Mouse (Mus musculus) embryo, embryonic 10.5 days (tissue): Measurements from ENCODE around the gene Cdc42se2.
A peak's percentile ranks its signal among the peaks of the same experiment; 100 is the strongest.

Experiments
- DNase-seq: peaks from one replicate; pipeline ENCODE4 v3.0.0-alpha.2; 2015; ENCODE audit warnings: low spot score

Gene Cdc42se2

DNA sequence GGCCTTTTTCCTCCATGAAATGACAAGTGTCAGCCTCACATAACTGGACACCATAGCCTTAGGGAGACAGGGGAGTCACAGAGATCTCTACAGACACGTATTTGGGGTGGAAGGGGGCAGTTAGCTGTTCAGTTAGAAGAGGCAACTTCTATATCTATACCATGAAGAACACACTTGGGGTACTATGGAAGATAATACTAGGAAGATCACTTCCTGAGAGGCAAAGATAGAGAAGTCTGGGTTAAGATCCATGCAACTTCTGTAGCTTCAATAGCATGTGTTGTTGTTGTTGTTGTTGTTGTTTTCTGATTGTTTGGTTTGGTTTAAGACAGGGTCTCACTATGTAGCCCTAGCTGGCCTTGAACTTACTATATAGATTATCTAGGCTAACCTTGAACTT, 5.7 kb upstream of the Cdc42se2 start:
- no peak for DNase-seq

DNA sequence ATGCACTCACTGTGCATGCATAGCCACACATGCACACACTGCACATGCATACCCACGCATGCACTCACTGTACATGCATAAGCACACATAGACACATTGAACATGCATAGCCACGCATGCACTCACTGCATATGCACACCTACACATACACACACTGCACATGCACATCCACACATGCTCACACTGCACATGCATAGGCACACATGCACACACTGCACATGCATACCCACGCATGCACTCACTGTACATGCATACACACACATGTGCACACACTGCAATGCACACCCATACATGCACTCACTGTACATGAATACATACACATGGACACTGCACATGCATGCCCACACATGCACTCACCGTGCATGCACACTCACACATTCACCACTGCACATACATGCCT, 4.0 kb upstream of the Cdc42se2 start:
- no peak for DNase-seq

DNA sequence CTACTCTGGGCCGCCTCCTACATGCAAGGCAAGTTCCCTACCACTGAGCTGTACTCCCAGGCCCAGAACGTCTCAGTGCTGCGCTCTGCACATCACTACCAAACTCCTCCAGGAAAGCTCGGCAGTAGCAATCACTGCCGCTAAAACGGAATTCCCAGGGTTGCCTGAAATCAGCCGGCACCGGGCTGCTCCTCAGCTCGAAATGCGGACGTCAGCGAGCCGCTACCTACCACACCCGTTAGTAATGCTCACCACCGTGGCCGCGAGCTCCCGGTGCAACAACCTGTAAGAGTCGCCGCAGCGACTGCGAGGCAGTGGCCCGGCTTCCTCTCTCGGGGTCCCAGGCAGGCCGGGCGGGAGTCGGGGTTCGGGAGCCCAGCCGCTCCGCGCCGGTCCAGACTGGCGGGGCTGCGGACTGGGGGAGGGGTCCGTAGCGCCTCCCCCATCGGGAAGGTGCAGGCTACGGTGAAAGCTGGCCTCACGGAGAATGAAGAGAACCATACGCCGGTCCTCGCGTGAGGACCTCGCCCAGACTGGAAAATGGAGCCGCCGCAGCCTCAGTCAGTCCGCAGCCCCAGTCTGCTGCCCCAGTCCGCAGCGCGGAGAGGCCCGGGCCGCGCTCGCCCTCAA, 502 bp downstream of the Cdc42se2 start:
- peak; percentile 75 for DNase-seq

DNA sequence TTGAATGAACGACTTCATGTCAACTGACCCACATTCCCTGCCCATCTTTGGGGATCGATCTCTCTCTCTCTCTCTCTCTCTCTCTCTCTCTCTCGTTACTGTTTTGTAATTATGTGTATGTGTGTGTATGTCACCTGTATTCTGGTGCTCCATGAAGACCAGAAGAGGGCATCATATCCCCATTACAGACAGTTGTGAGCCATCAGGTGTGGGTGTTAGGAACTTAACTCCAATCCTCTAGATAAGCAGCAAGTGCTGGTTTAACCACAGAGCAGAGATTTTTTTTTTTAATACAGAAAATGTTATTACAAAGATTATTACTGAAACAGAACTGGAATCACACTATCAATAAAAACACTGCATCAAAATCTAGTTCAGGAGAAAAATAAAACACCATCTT, 1.9 kb downstream of the Cdc42se2 start:
- no peak for DNase-seq

DNA sequence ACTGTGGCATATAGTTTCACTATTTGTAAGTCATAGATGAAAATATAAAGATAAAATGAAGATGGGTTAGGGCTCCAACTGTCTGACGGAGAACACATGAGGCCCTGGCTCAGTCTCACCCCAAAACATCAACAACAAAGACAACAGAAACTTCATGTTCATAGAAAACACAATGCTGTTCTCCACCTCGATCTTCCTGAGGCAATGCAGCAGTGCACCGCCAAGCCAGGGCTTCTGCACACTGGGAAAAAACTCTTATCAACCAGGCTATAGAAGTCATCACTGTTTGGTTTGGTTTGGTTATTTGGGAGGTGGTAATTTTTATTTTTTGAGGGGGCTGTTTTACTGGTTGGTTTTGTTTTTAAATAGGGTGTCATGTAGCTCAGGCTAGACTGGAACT, 3.0 kb downstream of the Cdc42se2 start:
- no peak for DNase-seq

DNA sequence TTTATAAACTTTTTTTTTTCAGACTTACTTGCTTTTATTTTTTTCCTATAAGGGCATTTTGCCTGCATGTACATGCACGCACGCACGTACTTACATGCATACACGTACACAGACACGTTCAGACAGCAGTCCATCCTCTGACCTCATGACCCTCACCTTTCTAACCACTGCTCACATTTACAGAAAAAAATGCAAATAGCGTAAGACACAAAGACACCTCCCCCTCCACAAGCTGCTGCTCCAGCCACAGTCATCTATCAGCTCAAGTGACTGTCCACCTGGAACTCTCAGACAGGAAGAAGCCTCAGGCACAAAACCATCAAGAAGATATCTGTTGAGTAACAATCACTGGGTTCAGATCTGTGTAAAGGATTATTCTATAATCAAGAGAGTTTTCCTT, 5.2 kb downstream of the Cdc42se2 start:
- peak; percentile 13 for DNase-seq

DNA sequence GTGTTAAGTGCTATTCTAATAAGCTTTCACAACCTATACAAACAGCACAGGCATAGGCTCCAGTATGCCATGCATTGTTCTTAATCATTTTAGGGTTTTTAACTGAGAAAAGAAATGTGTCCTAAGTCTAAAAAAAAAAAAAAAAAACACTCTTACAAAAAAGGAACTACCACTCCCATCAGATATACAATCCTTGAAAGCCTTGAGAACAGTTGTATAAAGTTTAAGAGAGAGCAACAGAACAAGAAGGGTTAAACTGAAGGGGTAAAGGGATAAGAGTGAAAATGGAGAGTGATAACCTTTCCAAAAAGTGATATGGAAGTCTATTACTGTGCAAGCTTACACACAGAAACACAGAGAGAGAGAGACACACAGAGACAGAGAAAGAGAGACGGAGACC, 7.5 kb downstream of the Cdc42se2 start:
- DNase-seq, result no peak

DNA sequence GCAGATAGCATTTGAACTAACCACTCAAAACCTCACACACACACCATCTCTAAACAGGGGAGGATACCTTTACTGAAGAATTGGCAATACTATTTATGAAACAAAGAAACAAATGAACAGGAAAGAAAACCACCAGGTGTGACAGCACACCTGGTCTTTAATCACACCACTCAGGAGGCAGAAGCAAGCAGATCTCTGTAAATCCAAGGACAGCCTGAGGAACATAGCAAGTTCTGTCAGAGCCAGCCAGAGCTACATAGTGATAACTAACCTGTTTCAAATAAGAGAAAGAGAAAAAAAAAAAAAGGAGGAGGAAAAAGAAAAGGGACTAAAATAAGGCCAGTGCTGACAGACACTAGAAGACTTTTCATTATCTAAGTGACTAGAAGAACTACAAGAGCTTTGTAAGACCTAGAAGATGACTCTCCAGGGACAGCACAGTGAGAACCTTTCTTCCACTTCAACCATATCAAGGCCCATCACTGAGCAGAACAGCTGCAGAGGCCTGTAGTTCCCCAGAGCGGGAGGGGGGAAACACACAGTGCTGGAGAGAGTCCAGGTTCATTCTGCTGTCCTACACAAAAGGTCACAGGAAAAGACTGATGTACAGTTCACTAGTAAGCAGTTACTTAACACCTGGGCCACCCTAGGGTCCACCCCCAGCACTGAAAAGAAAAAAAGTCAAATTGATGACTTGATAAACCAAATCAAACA, 9.2 kb downstream of the Cdc42se2 start:
- DNase-seq, result no peak

DNA sequence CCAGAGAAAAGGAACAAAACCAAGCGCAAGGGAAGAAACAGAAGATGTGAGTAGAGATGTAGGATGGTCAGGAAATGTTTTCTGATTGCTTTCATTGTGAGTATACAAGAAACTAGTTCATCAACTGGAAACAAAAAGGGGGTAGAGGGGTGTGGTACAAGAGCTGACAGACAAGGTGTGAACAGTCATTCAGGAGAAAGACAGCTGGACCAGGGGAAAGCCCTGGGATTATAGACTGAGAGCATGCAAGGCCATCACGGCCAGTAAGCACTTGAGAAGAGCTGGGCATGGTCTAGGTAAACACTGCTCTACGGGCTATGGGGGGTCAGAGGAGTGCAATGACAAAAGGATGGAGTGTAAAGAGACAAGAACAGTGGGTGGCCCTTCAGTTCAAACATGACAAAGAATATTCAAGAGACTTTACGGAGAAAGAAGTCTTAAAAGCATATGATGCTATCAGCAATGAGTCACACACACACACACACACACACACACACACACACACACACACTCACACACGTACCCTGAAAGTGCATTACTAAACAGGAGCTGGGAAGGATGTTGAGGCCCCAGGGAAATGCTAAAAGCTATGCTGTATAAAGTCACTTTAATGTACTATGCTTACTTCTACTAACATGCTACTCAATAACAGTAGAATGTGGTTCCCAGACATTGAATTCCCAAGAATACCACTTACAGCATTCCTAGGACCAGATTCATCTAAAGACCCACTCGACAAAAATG, 9.9 kb downstream of the Cdc42se2 start:
- no peak for DNase-seq

DNA sequence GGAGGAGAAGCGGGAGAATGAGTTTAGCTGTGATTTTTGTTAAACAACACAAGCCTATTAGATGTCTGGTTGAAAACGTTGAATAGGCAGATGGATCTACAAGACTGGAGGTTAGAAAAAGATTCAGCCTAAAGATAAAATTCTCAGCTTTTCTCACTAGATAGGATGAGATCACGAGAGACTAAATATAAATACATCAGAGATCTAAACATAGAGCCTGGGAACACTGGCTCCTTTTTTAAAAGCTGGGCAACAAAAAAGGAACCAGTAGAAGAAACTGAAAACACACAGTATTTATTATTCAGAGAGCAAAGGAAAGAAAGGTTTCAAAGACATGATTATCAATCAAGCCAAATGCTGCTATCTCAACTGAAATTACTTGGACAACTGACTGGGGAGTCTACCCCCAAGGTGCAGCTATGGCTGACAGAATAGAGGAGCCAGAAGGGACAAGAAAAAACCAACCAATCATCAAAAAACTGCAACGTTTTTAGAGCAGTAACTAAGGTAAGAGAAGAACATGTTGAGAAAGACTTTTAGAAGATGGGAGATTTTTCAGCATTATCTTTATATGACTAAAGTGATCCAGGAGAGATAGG, 10.6 kb downstream of the Cdc42se2 start:
- no peak for DNase-seq

DNA sequence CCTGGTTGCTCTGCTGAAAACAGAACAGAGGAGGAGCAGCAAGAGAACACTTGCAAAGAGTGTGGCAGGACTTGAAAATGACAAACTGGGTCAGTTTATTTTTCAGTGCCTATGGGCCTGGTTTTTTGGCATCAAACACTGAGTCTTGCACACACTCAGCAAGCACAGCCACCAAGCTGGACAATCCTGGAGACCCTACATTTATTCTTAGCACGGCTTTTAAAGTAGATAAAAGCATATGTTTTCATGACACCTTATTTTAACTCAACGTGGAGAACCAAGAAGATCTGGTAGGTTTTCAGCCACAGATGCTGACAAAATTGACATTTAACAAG, 11.1 kb downstream of the Cdc42se2 start:
- DNase-seq, result no peak

DNA sequence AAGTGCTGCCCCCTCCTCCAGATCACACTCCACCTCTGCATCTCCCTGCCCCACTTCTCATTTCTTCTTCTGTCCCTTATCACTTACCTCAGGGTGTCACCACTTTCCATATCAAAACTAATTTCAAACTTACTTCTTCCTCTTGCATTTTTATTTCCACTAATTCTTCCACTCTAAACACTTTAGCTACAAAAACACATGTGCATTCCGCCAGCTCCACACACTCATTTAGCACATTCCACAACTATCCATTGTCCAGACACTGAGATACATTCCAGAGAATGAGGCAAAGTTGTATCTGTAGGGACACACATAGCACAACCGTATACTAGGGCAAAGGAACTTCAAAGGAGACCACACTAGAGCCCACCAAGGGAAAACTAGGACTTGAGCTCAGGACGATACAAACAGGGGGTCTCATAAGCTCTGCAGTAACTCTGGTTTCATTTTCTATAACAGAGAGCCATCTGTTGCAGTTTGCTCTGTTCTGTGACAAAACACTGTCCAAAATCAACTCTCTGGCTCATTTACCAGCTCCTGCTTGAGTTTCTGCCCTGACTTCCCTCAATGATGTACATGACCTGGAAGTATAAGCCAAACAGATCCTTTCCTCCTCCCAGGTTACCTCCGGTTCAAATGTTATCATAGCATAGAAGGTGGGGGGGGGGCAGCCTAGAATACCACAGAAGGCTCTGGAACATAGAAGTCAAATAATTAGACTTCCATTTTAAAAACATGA, 11.7 kb downstream of the Cdc42se2 start:
- DNase-seq, result no peak

DNA sequence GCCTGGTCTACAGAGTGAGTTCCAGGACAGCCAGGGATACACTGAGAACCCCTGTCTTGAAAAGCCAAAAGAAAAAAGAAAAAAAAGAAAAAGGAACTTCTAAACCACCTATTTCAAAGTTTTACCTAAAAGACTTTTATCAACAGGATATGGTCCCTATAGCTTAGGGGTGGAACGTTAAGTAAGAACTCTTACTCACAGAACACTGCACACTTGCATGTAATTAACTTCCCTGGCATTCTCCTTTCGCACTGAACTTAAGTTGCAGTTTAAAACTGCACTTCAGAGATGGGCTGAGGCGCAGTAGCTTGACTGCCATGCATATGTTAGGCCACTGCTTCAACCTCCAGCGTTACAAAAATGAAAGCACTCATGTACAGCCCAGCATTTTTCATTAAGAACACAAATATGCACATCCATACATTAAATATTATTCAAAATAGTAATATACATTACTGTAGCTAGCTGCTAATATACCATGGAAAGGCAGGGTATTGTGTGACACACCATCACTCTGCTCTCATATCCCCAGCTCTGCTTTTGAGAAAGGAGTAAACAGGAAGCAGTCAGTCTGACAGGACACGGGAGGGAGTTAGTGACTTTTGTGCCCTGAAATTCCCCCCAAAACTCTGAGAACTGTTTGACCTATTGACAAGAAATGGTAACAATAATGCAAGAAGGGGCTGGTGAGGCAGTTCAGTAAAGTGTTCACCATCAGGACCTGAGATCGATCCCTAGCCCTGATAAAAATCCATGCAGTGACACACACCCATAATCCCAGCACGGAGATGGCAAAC, 13.0 kb downstream of the Cdc42se2 start:
- DNase-seq, result no peak

DNA sequence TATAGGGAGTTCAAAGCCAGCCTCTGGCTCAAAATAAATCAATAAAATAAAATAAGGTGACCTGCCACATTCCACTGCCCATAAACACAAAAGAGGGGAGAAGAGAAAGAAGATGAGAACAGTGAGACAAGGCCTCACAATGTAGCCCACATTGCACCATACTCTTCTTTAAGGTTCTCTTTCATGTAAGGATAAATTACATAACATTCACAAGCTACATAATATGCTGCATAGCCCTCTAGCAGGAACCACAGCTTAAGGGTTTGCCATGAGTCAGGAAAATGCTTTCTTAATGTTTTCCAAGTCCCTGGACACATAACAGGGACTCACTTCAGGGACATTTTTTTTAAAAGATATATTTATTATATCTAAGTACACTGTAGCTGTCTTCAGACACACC, 15.9 kb downstream of the Cdc42se2 start:
- no peak for DNase-seq

DNA sequence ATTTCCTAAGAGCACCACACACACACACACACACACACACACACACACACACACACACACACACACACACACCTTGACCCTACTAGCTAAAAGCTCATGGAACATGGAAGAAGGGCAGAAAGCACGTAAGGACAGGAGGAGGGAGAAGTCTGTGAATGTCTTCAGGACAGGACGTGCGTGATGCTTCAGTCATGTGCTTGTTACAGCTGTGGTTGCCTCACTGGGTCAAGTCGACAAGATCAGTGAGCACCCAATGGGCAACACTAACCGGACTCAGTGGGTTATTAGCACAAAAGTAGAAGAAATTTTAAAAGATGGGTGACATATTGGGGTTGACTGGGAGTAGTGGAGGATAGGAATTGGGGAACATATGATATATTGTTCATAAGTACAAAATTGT, 17.6 kb downstream of the Cdc42se2 start:
- DNase-seq, result no peak

DNA sequence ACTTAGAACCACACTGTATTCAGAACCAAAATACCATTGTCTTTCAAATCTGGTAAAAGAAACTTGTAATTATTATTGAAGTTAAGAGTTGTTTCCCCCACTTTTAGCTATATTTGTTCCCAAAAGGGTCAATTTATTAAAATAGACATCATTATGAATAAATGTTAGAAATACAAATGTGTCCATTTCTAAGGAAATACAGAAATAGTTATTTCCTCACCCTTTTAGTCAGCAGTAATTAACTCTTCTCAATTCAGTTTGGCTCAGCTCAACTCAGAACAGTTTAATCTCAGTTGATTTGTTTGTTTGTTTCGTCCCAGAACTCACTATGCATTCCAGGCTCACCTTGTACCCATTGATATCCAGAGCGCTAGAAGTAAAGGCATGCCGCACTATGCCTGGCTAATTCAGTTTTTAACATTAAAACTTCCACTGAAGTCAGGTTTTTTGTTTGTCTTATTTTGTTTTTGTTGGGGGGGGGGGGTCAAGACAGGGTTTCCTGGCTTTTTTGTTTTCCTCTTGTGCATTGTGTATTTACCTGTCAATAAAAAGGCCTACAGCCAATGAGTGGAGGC, 19.3 kb downstream of the Cdc42se2 start:
- no peak for DNase-seq

DNA sequence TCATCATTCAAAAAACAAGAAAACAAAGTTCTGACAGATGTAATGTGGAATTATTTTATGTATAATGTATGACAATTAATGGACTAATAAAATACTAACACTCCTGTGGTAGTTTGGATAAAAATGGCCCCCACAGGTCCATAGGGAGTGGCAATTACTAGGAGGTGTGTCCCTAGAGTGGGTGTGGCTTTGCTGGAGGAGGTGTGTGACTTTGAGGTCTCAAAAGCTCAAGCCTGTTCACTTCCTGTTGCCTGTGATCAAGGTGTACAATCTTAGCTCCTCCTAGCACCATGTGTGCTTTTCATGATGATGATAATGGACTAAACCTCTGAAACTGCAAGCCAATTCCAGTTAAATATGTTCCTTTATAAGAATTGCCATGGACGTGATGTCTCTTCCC, 22.7 kb downstream of the Cdc42se2 start:
- no peak for DNase-seq

DNA sequence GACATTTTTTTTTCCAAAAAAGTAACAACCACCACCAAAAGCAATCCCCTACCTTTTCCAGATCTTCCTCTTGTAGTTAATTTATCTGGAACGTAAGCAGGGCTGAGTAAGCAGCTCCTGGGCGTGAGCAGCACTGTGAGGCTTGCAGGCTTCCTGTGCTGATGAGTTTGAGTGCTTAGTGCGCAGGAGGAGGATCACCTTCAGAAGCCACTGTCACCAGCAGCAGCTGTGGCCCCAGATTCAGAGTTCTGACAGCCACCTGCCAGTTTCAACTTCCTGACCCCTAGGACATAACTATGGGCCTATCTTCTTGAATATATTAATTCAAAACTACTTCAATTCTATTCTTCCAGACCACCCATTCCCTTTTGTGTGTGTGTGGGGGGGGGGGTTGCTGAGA, 23.4 kb downstream of the Cdc42se2 start:
- DNase-seq, result no peak

DNA sequence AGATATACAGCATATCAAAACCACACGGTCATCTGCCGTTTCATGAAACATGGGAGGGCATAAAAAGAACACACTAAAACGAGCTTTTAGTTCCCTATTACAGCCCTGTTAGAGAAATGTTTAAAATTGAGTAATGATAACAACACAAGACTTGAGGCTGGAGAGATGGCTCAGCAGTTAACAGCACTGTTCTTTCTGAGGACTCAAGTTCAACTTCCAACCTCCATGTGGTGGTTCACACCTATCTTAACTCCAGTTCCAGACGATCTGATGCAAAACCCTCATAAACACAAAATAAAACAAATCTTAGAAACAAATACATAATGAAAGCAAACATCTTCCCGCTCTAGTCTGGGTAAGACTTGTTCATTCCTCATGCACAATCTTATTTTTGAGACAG, 24.7 kb downstream of the Cdc42se2 start:
- DNase-seq, result no peak

DNA sequence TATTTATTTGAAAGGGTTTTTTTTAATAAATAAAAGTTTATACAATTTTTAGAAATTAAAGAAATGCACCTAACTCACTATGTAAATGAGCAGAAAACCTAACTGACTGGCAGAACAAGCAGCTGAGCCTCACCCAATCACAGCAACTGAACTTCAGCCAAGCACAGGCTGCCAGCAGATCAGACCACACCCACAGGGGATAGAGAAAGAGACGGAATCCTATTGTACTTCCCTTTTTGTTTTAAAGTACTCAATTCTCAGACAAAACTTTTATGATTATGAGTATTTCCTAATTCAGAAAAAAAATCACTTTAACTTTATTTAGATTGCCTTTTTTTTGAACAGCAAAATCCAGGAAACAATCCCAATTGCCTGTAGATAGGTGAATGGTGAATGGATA, 29.5 kb downstream of the Cdc42se2 start:
- DNase-seq, result no peak

DNA sequence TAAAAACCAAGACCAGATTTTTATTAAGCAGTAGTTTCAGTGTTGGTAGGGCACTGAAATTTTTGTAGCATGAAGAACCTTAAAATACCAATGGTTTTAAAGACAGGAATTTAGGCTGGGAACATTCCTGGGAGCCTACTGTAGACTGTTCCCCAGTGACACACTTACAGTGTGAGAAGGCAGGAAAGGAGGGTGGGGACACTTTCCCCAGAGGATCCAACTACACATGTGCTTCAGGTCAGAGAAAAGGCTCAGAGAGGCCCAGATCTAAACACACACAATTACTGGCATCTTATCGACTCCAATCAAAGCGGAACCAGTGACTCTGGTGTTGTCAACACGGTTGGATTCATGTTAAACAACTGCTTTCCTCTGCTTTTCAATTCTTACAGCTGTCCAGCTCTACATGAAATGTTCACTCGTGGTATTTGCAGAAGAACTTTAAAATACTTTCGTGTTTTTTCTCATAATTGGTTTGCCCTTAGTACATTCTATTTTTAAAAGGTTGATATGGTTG, 32.3 kb downstream of the Cdc42se2 start:
- no peak for DNase-seq
